Mouse (Mus musculus): Measurements from ENCODE around the gene Dhdh. TPM values are rescaled to one million over a fixed set of nuclear protein-coding genes. Genes with fewer than 3 reads are reported as not detected.
"Not testable (repeated sequence)": the region's sequence is repeated elsewhere in the genome, so short reads cannot be mapped to it uniquely, and the experiment has no call there.

The Dhdh gene
- polyA plus RNA-seq, 1 experiment: 0.23 TPM

- H3K4me1 ChIP-seq: peaks cover 72% of the 10 kb centered on the region
Measured at GRCm38 (mm10) chr7:45490822-45491221, 2.2 kb upstream of the Dhdh start.

DNA sequence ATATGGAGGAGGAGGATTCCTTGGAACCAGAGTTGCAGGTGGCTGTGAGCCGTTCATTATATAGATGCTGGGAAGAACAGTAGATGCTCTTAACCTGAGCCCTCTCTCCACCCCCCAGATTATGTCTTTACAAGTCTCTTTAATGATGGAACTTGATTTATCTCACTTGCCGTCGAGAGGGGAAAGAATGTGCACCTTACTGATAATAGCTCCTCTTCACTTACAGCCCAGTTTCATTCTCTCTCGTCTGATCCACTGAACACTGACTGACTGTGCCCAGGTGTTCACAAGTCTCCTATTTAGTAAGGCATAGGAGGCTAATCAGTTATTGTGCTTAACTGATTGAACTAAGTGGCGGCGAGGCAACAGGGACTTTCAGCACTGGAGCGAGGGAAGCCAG lies 973 bp upstream of the Dhdh start:
- Histone ChIP-seq H3K4me1 (peaks cover 66% of the 10 kb centered on the region), H3K27me3 (replicated peaks) (peaks cover 11% of the 10 kb centered on the region), H3K36me3 (replicated peaks; ENCODE audit: low read length) (peaks cover 29% of the 10 kb centered on the region), H3K9me3 (no peaks in the 10 kb centered on the region), H3K4me3 (replicated peaks) (no peak overlapping the region)
- TF ChIP-seq FLI1 (IDR thresholded peaks at IDR 0.05; ENCODE audit: low read length) (no peak), GATA1 (IDR thresholded peaks at IDR 0.05; ENCODE audit: borderline replicate concordance, low read length) (no peak)

More at GRCm38 (mm10) chr7:45490822-45491221, 2.2 kb upstream of the Dhdh start:
- no peak for TF ChIP-seq FLI1 (IDR thresholded peaks at IDR 0.05; ENCODE audit: low read length)
- TF ChIP-seq GATA1 (IDR thresholded peaks at IDR 0.05; ENCODE audit: borderline replicate concordance, low read length): no peak
- Histone ChIP-seq H3K4me3 (replicated peaks) (no peak overlapping the region), H3K27me3 (replicated peaks) (peaks cover 11% of the 10 kb centered on the region), H3K9me3 (no peaks in the 10 kb centered on the region), H3K36me3 (replicated peaks; ENCODE audit: low read length) (peaks cover 42% of the 10 kb centered on the region)

GRCm38 (mm10) chr7:45487861-45488292 lies 728 bp downstream of the Dhdh start:
- H3K9me3 ChIP-seq: no peaks in the 10 kb centered on the region
- peaks cover 11% of the 10 kb centered on the region for H3K27me3 ChIP-seq (replicated peaks)
- H3K36me3 ChIP-seq (replicated peaks; ENCODE audit: low read length): peaks cover 12% of the 10 kb centered on the region
- peaks cover 49% of the 10 kb centered on the region for H3K4me1 ChIP-seq
- TF ChIP-seq FLI1 (IDR thresholded peaks at IDR 0.05; ENCODE audit: low read length) (no peak), GATA1 (IDR thresholded peaks at IDR 0.05; ENCODE audit: borderline replicate concordance, low read length) (no peak)
- no peak overlapping the region for H3K4me3 ChIP-seq (replicated peaks)

GRCm38 (mm10) chr7:45486761-45487415 lies 1.7 kb downstream of the Dhdh start, which contains the start of gene Gm45808:
Gene Gm45808 (minus strand): TSS chr7:45486811.
- Histone ChIP-seq H3K9me3 (no peaks in the 10 kb centered on the region), H3K4me3 (replicated peaks) (no peak within 1 kb of the TSS), H3K4me1 (peaks cover 45% of the 10 kb centered on the region), H3K36me3 (replicated peaks; ENCODE audit: low read length) (peaks cover 2% of the 10 kb centered on the region), H3K27me3 (replicated peaks) (peaks cover 11% of the 10 kb centered on the region)
- TF ChIP-seq GATA1 (IDR thresholded peaks at IDR 0.05; ENCODE audit: borderline replicate concordance, low read length): no peak
- TF ChIP-seq FLI1 (IDR thresholded peaks at IDR 0.05; ENCODE audit: low read length): no peak

DNA sequence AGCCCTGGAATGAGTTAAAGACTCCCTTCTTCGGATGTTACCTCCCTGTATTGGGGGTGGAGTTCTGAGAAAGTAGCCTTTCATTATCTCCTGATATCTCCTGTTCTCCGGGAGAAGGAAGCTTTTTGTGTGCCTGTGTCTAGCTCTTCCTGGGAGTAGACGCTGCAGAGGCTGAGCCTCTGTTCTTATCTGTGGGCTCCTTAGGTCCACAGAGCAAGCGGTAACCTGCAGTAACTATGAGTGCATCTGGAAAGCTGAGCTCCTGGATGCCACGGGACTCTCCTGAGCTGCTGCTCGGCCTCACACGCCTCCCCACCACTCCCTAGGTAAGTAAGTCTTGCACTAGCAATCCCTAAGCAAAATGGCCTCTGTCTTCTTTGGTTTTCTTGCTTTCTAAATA lies 2.4 kb downstream of the Dhdh start:
- H3K4me1 ChIP-seq: peaks cover 45% of the 10 kb centered on the region
- H3K4me3 ChIP-seq (replicated peaks): no peak overlapping the region
- H3K27me3 ChIP-seq (replicated peaks): peaks cover 11% of the 10 kb centered on the region
- H3K9me3 ChIP-seq: no peaks in the 10 kb centered on the region
- no peaks in the 10 kb centered on the region for H3K36me3 ChIP-seq (replicated peaks; ENCODE audit: low read length)
- no peak for TF ChIP-seq GATA1 (IDR thresholded peaks at IDR 0.05; ENCODE audit: borderline replicate concordance, low read length)
- TF ChIP-seq FLI1 (IDR thresholded peaks at IDR 0.05; ENCODE audit: low read length): no peak

GRCm38 (mm10) chr7:45484985-45485384 lies 3.6 kb downstream of the Dhdh start:
- H3K4me3 ChIP-seq (replicated peaks); H3K36me3 ChIP-seq (replicated peaks; ENCODE audit: low read length); H3K9me3 ChIP-seq: not testable (repeated sequence)
- Histone ChIP-seq H3K27me3 (replicated peaks) (peaks cover 11% of the 10 kb centered on the region), H3K4me1 (peaks cover 39% of the 10 kb centered on the region)

GRCm38 (mm10) chr7:45482166-45482565 lies 6.4 kb downstream of the Dhdh start:
- Histone ChIP-seq H3K4me1 (peaks cover 24% of the 10 kb centered on the region), H3K9me3 (no peaks in the 10 kb centered on the region), H3K4me3 (replicated peaks) (no peak overlapping the region), H3K36me3 (replicated peaks; ENCODE audit: low read length) (no peaks in the 10 kb centered on the region), H3K27me3 (replicated peaks) (peaks cover 3% of the 10 kb centered on the region)
- TF ChIP-seq FLI1 (IDR thresholded peaks at IDR 0.05; ENCODE audit: low read length) (no peak), GATA1 (IDR thresholded peaks at IDR 0.05; ENCODE audit: borderline replicate concordance, low read length) (no peak)

GRCm38 (mm10) chr7:45481374-45481927 lies 7.2 kb downstream of the Dhdh start, which contains the start of gene Tulp2:
Gene Tulp2 (plus strand): TSS chr7:45481877.
- TF ChIP-seq FLI1 (IDR thresholded peaks at IDR 0.05; ENCODE audit: low read length) (no peak), GATA1 (IDR thresholded peaks at IDR 0.05; ENCODE audit: borderline replicate concordance, low read length) (no peak)
- Histone ChIP-seq H3K36me3 (replicated peaks; ENCODE audit: low read length) (no peaks in the 10 kb centered on the region), H3K4me1 (peaks cover 24% of the 10 kb centered on the region)

GRCm38 (mm10) chr7:45480310-45480709 lies 8.3 kb downstream of the Dhdh start:
- H3K27me3 ChIP-seq (replicated peaks); H3K36me3 ChIP-seq (replicated peaks; ENCODE audit: low read length); H3K4me3 ChIP-seq (replicated peaks); H3K9me3 ChIP-seq: not testable (repeated sequence)
- H3K4me1 ChIP-seq: peaks cover 24% of the 10 kb centered on the region

More at GRCm38 (mm10) chr7:45481374-45481927, 7.2 kb downstream of the Dhdh start, which contains the start of gene Tulp2:
- H3K27me3 ChIP-seq (replicated peaks): no peaks in the 10 kb centered on the region
- H3K9me3 ChIP-seq: no peaks in the 10 kb centered on the region
- H3K4me3 ChIP-seq (replicated peaks): no peak within 1 kb of the TSS

DNA sequence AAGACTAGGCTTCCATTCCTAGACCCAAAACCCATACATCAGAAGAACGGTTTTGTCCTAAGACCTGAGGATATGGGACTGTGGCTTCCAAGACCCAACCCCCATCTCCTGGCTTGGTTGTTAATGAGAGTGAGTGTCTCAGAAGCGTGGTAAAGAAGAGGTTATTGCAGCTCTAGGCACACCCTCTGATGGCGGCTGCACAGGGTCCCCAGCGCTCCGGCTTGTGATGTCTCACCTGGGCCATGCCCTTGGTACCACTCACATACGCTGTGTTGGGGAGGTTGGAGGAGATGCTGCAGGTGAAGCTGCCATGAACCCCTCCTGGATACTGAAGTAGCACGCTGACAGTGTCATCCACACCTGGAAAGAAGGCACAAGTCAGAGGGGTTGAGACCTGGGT lies 9.8 kb downstream of the Dhdh start:
- TF ChIP-seq GATA1 (IDR thresholded peaks at IDR 0.05; ENCODE audit: borderline replicate concordance, low read length) (no peak), FLI1 (IDR thresholded peaks at IDR 0.05; ENCODE audit: low read length) (no peak)
- H3K4me1 ChIP-seq: peaks cover 29% of the 10 kb centered on the region
- H3K27me3 ChIP-seq (replicated peaks): no peaks in the 10 kb centered on the region
- H3K4me3 ChIP-seq (replicated peaks): no peak overlapping the region
- 0 out of 2 replicates have a peak, but pooled peaks cover under 1% of the 10 kb centered on the region for H3K9me3 ChIP-seq
- H3K36me3 ChIP-seq (replicated peaks; ENCODE audit: low read length): no peaks in the 10 kb centered on the region
